Mouse (Mus musculus): ENCODE data around the gene Gpr155. TPM values are rescaled to one million over a fixed set of nuclear protein-coding genes. Genes with fewer than 3 reads are reported as not detected.

Gpr155 gene
- polyA plus RNA-seq, 1 experiment = 1.3 TPM

- peaks cover 11% of the 10 kb centered on the region for H3K27me3 ChIP-seq (ENCODE audit: control insufficient read depth, insufficient read depth, insufficient read length)
- no peaks in the 10 kb centered on the region for H3K79me2 ChIP-seq (ENCODE audit: control insufficient read depth, insufficient read depth)
- no peaks in the 10 kb centered on the region for H3K79me3 ChIP-seq (ENCODE audit: low read depth)
- H3ac ChIP-seq (ENCODE audit: control insufficient read depth, insufficient read length, low read depth) = no peak overlapping the region
- no peak overlapping the region for H3K4me3 ChIP-seq (ENCODE audit: insufficient read depth, poor library complexity, severe bottlenecking)
- H3K36me3 ChIP-seq (ENCODE audit: control insufficient read depth, insufficient read depth) = no peaks in the 10 kb centered on the region
- TF ChIP-seq CTCF (IDR thresholded peaks at IDR 0.05; ENCODE audit: control insufficient read depth, insufficient read depth, insufficient read length) = no peak
- TF ChIP-seq FOSL1 (IDR thresholded peaks at IDR 0.05; ENCODE audit: insufficient read depth, low read length, poor library complexity, severe bottlenecking) = no peak
- TF ChIP-seq MYOD1 (IDR thresholded peaks at IDR 0.05; ENCODE audit: control insufficient read depth, insufficient read length, low read depth) = no peak
- no peak for TF ChIP-seq USF1 (IDR thresholded peaks at IDR 0.05; ENCODE audit: low read depth)
- TF ChIP-seq MYOG (IDR thresholded peaks at IDR 0.05; ENCODE audit: control insufficient read depth, extremely low read depth, insufficient read length) = no peak
- no peak for TF ChIP-seq CEBPB (IDR thresholded peaks at IDR 0.05; ENCODE audit: low read depth)
- TF ChIP-seq MAX (IDR thresholded peaks at IDR 0.05) = no peak
Measured at GRCm38 (mm10) chr2:73419730-73420129, 33.4 kb upstream of the Gpr155 start.

- Histone ChIP-seq H3ac (ENCODE audit: control insufficient read depth, insufficient read length, low read depth) (no peak overlapping the region), H3K4me3 (ENCODE audit: insufficient read depth, poor library complexity, severe bottlenecking) (no peak overlapping the region), H3K27me3 (ENCODE audit: control insufficient read depth, insufficient read depth, insufficient read length) (peaks cover 11% of the 10 kb centered on the region), H3K36me3 (ENCODE audit: control insufficient read depth, insufficient read depth) (no peaks in the 10 kb centered on the region), H3K79me3 (ENCODE audit: low read depth) (no peaks in the 10 kb centered on the region), H3K79me2 (ENCODE audit: control insufficient read depth, insufficient read depth) (no peaks in the 10 kb centered on the region)
- TF ChIP-seq CTCF (IDR thresholded peaks at IDR 0.05; ENCODE audit: control insufficient read depth, insufficient read depth, insufficient read length) (peak; percentile 36), CEBPB (IDR thresholded peaks at IDR 0.05; ENCODE audit: low read depth) (no peak), MYOG (IDR thresholded peaks at IDR 0.05; ENCODE audit: control insufficient read depth, extremely low read depth, insufficient read length) (no peak)
Measured at GRCm38 (mm10) chr2:73419285-73419684, 32.9 kb upstream of the Gpr155 start.

DNA sequence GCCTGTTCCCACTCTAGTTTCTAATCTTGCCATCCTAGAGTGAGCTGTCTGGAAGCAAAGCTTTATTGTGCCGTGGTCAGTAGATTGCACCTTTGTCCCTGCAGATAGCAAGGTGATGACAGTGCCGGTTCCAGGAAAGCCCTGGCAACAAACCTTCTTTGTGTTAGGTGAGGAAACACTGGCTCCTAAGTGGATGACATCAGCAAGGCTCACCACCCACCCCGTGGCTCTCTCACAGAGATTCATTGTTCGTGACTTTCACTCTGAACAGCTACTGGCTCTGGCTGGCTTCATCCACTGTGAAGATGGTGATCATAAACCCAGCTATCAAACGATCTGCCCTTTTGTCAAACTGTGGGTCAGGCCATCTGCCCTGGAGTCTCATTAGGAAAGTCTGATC, 29.5 kb upstream of the Gpr155 start:
- H3K36me3 ChIP-seq (ENCODE audit: control insufficient read depth, insufficient read depth) = no peaks in the 10 kb centered on the region
- TF ChIP-seq CTCF (IDR thresholded peaks at IDR 0.05; ENCODE audit: control insufficient read depth, insufficient read depth, insufficient read length) (no peak), FOSL1 (IDR thresholded peaks at IDR 0.05; ENCODE audit: insufficient read depth, low read length, poor library complexity, severe bottlenecking) (no peak), CEBPB (IDR thresholded peaks at IDR 0.05; ENCODE audit: low read depth) (no peak), MAX (IDR thresholded peaks at IDR 0.05) (no peak), MYOD1 (IDR thresholded peaks at IDR 0.05; ENCODE audit: control insufficient read depth, insufficient read length, low read depth) (no peak), USF1 (IDR thresholded peaks at IDR 0.05; ENCODE audit: low read depth) (no peak), MYOG (IDR thresholded peaks at IDR 0.05; ENCODE audit: control insufficient read depth, extremely low read depth, insufficient read length) (no peak)
- H3K79me2 ChIP-seq (ENCODE audit: control insufficient read depth, insufficient read depth) = no peaks in the 10 kb centered on the region
- no peak overlapping the region for H3K4me3 ChIP-seq (ENCODE audit: insufficient read depth, poor library complexity, severe bottlenecking)
- no peaks in the 10 kb centered on the region for H3K79me3 ChIP-seq (ENCODE audit: low read depth)
- no peak overlapping the region for H3ac ChIP-seq (ENCODE audit: control insufficient read depth, insufficient read length, low read depth)
- H3K27me3 ChIP-seq (ENCODE audit: control insufficient read depth, insufficient read depth, insufficient read length) = peaks cover 19% of the 10 kb centered on the region

- H3K36me3 ChIP-seq (ENCODE audit: control insufficient read depth, insufficient read depth) = no peaks in the 10 kb centered on the region
- H3K79me2 ChIP-seq (ENCODE audit: control insufficient read depth, insufficient read depth) = no peaks in the 10 kb centered on the region
- no peak overlapping the region for H3K4me3 ChIP-seq (ENCODE audit: insufficient read depth, poor library complexity, severe bottlenecking)
- no peak for TF ChIP-seq CTCF (IDR thresholded peaks at IDR 0.05; ENCODE audit: control insufficient read depth, insufficient read depth, insufficient read length)
- TF ChIP-seq MYOG (IDR thresholded peaks at IDR 0.05; ENCODE audit: control insufficient read depth, extremely low read depth, insufficient read length) = no peak
- no peak for TF ChIP-seq MYOD1 (IDR thresholded peaks at IDR 0.05; ENCODE audit: control insufficient read depth, insufficient read length, low read depth)
- no peak for TF ChIP-seq CEBPB (IDR thresholded peaks at IDR 0.05; ENCODE audit: low read depth)
- no peak for TF ChIP-seq MAX (IDR thresholded peaks at IDR 0.05)
- TF ChIP-seq USF1 (IDR thresholded peaks at IDR 0.05; ENCODE audit: low read depth) = no peak
- no peak for TF ChIP-seq FOSL1 (IDR thresholded peaks at IDR 0.05; ENCODE audit: insufficient read depth, low read length, poor library complexity, severe bottlenecking)
- H3K27me3 ChIP-seq (ENCODE audit: control insufficient read depth, insufficient read depth, insufficient read length) = peaks cover 7% of the 10 kb centered on the region
- no peaks in the 10 kb centered on the region for H3K79me3 ChIP-seq (ENCODE audit: low read depth)
- H3ac ChIP-seq (ENCODE audit: control insufficient read depth, insufficient read length, low read depth) = no peak overlapping the region
Measured at GRCm38 (mm10) chr2:73410076-73410475, 23.7 kb upstream of the Gpr155 start.

GRCm38 (mm10) chr2:73407662-73408061, 21.3 kb upstream of the Gpr155 start:
- H3K36me3 ChIP-seq (ENCODE audit: control insufficient read depth, insufficient read depth) = no peaks in the 10 kb centered on the region
- no peak for TF ChIP-seq MYOG (IDR thresholded peaks at IDR 0.05; ENCODE audit: control insufficient read depth, extremely low read depth, insufficient read length)
- no peak for TF ChIP-seq CTCF (IDR thresholded peaks at IDR 0.05; ENCODE audit: control insufficient read depth, insufficient read depth, insufficient read length)
- TF ChIP-seq MYOD1 (IDR thresholded peaks at IDR 0.05; ENCODE audit: control insufficient read depth, insufficient read length, low read depth) = no peak
- no peak for TF ChIP-seq USF1 (IDR thresholded peaks at IDR 0.05; ENCODE audit: low read depth)
- no peak for TF ChIP-seq CEBPB (IDR thresholded peaks at IDR 0.05; ENCODE audit: low read depth)
- TF ChIP-seq FOSL1 (IDR thresholded peaks at IDR 0.05; ENCODE audit: insufficient read depth, low read length, poor library complexity, severe bottlenecking) = no peak
- no peak for TF ChIP-seq MAX (IDR thresholded peaks at IDR 0.05)

DNA sequence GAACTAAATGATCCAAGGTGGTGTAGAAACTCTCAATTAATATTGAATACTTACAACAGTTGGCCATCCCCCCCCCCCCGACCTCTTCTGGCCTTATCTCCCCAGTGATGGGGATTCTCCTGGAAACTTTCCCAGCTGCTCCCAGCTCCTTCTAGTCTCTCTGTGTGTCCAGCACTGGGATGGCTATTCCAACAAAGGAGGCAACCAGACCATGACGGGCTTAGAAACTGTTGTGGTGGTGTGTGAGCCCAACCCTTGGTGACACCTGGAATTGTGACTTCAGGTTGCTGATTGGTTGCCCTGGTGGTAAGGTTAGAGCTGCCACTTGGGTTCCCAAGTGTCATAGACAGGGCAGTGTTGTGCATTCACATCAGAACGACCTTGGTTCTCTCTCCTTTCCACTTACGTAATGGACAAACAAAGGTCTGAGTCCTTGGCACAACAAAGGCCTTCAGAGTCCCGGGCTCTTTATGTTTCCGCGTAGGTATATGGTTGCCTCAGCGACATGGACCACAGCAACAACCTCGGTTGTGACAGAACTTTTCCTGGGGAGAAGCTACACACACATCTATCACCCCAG, 20.1 kb upstream of the Gpr155 start:
- H3K79me2 ChIP-seq (ENCODE audit: control insufficient read depth, insufficient read depth) = no peaks in the 10 kb centered on the region
- H3K27me3 ChIP-seq (ENCODE audit: control insufficient read depth, insufficient read depth, insufficient read length) = no peaks in the 10 kb centered on the region
- TF ChIP-seq USF1 (IDR thresholded peaks at IDR 0.05; ENCODE audit: low read depth) (no peak), MYOD1 (IDR thresholded peaks at IDR 0.05; ENCODE audit: control insufficient read depth, insufficient read length, low read depth) (no peak), MYOG (IDR thresholded peaks at IDR 0.05; ENCODE audit: control insufficient read depth, extremely low read depth, insufficient read length) (no peak), FOSL1 (IDR thresholded peaks at IDR 0.05; ENCODE audit: insufficient read depth, low read length, poor library complexity, severe bottlenecking) (no peak), MAX (IDR thresholded peaks at IDR 0.05) (no peak), CTCF (IDR thresholded peaks at IDR 0.05; ENCODE audit: control insufficient read depth, insufficient read depth, insufficient read length) (no peak), CEBPB (IDR thresholded peaks at IDR 0.05; ENCODE audit: low read depth) (no peak)
- no peak overlapping the region for H3K4me3 ChIP-seq (ENCODE audit: insufficient read depth, poor library complexity, severe bottlenecking)
- no peak overlapping the region for H3ac ChIP-seq (ENCODE audit: control insufficient read depth, insufficient read length, low read depth)
- H3K79me3 ChIP-seq (ENCODE audit: low read depth) = no peaks in the 10 kb centered on the region
- H3K36me3 ChIP-seq (ENCODE audit: control insufficient read depth, insufficient read depth) = no peaks in the 10 kb centered on the region

More at GRCm38 (mm10) chr2:73407662-73408061, 21.3 kb upstream of the Gpr155 start:
- H3K27me3 ChIP-seq (ENCODE audit: control insufficient read depth, insufficient read depth, insufficient read length) = no peaks in the 10 kb centered on the region
- H3ac ChIP-seq (ENCODE audit: control insufficient read depth, insufficient read length, low read depth) = no peak overlapping the region
- H3K79me3 ChIP-seq (ENCODE audit: low read depth) = no peaks in the 10 kb centered on the region
- H3K79me2 ChIP-seq (ENCODE audit: control insufficient read depth, insufficient read depth) = no peaks in the 10 kb centered on the region
- H3K4me3 ChIP-seq (ENCODE audit: insufficient read depth, poor library complexity, severe bottlenecking) = no peak overlapping the region

All from C2C12 (cell line).